Mouse (Mus musculus): ENCODE results near the gene Col13a1.

DNA sequence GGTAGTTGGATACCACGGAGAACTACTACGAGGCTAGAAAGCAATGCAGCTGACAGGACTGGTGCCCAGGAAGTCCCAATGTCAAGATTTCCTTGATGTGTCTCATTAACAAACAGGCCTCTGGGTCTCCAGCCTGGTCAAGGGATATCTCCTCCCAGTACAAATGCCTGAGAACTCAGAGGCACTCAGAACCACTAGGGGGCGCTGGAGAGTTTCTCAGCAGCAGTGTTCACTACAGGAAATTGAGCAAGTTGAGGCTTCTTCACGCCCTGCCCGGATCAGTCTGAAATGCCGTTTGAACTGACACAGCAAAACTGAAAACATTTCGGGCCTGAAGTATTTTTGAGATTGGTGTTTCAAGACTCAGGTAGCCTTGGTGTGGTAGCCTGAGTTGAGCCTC is 1.5 kb upstream of the Col13a1 start:
- TF ChIP-seq CTCF (IDR thresholded peaks at IDR 0.05; ENCODE audit: low read depth) (peak; percentile 93), EP300 (IDR thresholded peaks at IDR 0.05; ENCODE audit: low read depth) (no peak)
